Mouse (Mus musculus): ENCODE results near the gene Ssxb6.
"Not testable (repeated sequence)": the region's sequence is repeated elsewhere in the genome, so short reads cannot be mapped to it uniquely, and the experiment has no call there.

Gene Ssxb6

DNA sequence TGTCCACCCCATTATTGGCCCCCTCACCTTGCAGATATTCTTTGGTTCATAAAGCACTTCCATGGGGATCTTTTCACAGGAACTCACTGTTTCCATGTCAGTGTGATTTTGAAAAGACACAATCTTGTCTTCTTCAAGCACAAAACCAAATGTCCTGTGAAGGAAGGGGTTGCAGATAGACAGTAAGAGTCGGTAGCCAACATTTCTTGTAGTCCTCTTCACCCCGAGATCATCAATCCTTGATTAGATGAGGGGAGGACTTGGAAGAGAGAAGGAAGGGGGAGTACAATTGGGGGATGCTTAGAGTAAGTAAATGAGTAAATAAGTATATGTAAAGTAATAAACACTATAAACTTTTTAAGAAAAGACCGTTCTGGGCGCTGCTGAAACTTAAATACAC is at the start of gene Ssxb6:
Gene Ssxb6 (minus strand): TSS at position 101 of the 400 bp plus-strand sequence.
- not testable (repeated sequence) for DNase-seq

DNA sequence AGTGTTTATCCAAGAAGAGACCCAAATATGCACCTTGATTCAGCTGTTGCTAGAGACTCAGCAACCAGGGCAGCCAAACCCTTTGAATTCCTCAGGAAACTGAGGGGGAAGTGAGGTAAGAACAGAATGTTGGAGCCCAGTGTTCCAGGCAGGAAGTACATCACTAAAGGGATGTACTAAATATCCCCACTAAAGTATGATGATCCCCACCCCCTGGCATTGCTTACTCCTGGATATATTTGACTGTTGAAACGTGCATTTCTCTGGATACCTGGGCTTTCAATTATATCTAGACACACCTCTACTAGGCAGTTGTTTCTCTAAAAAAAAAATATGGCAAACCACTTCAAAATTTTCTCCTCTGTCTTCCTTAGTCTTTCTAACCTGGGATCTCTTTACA is 43.7 kb upstream of the Ssxb6 start, which contains the start of gene Ssxb3:
Gene Ssxb3 (minus strand): TSS at position 101 of the 400 bp plus-strand sequence.
- DNase-seq, result not testable (repeated sequence)

DNA sequence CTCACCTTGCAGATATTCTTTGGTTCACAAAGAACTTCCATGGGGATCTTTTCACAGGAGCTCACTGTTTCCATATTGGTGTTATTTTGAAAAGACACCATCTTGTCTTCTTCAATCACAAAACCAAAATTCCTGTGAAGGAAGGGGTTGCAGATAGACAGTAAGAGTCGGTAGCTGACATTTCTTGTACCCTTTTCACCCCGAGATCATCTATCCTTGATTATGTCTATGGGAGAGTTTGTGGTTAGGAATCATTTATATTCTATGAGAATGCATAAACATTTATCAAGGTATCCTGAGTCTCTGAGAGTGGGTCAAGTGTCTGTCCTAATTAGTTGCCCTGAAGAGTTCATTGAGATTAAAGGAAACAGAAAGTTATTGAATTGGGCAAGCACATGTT is 23.2 kb downstream of the Ssxb6 start, which contains the start of gene Gm14459:
Gene Gm14459 (minus strand): TSS at position 101 of the 400 bp plus-strand sequence.
- DNase-seq, result no peak
